Mouse (Mus musculus) left cerebral cortex, postnatal 14 days (tissue): Measurements from ENCODE around the gene Gm10382. TPM values are rescaled to one million over a fixed set of nuclear protein-coding genes. Genes with fewer than 3 reads are reported as not detected.
"Not testable (repeated sequence)": the region's sequence is repeated elsewhere in the genome, so short reads cannot be mapped to it uniquely, and the experiment has no call there.

Experiments used
- DNase-seq, 2 experiments: peaks; one replicate each; pipeline ENCODE4 v3.0.0; 2021 to 2022; ENCODE audit warnings: low spot score in 2 of 2, mixed read lengths in 1 of 2
- intact Hi-C: fragments of 180-260 bp; cut with DNase I; formaldehyde crosslinking; loops from one replicate; pipeline ENCODE4 v1.15.1; 2025
- total RNA-seq, 2 experiments: library from RNA; stranded (reverse); gene quantifications; 2 replicates each; pipeline ENCODE4 v1.2.3; 2021

Gm10382 gene
- total RNA-seq, 2 experiments from 2014 or later: 0.37 TPM; not detected in 1

GRCm38 (mm10) chr5:125407020-125407830, 18.1 kb downstream of the Gm10382 start:
- intact Hi-C loops: no loop called here
- no peak for DNase-seq

GRCm38 (mm10) chr5:125407910-125408575, 18.9 kb downstream of the Gm10382 start:
- intact Hi-C loops: no loop called here

GRCm38 (mm10) chr5:125408842-125409241, 19.7 kb downstream of the Gm10382 start:
- intact Hi-C loops: no loop called here
- DNase-seq: peak; percentile 83 to 94

More at GRCm38 (mm10) chr5:125407910-125408575, 18.9 kb downstream of the Gm10382 start:
- no peak for DNase-seq

- intact Hi-C loops: no loop called here
- DNase-seq: peak in 1 of 2 experiments; percentile 73
Measured at GRCm38 (mm10) chr5:125409348-125410090, 20.4 kb downstream of the Gm10382 start.

GRCm38 (mm10) chr5:125411972-125412530, 22.9 kb downstream of the Gm10382 start:
- intact Hi-C loops: no loop called here

GRCm38 (mm10) chr5:125412536-125412935, 23.4 kb downstream of the Gm10382 start:
- intact Hi-C loops, DNase-seq: not testable (repeated sequence)

More at GRCm38 (mm10) chr5:125411972-125412530, 22.9 kb downstream of the Gm10382 start:
- peak; percentile 81 to 88 for DNase-seq

- no peak for DNase-seq
- intact Hi-C loops: no loop called here
Measured at GRCm38 (mm10) chr5:125413763-125414162, 24.6 kb downstream of the Gm10382 start.

GRCm38 (mm10) chr5:125416183-125416582, 27.1 kb downstream of the Gm10382 start:
- no peak for DNase-seq
- intact Hi-C loops: no loop called here

GRCm38 (mm10) chr5:125418636-125419035, 29.5 kb downstream of the Gm10382 start:
- intact Hi-C loops: no loop called here
- no peak for DNase-seq

GRCm38 (mm10) chr5:125419124-125419523, 30.0 kb downstream of the Gm10382 start:
- DNase-seq: no peak
- intact Hi-C loops: no loop called here

- intact Hi-C loops: no loop called here
- DNase-seq: no peak
Measured at GRCm38 (mm10) chr5:125425698-125426276, 36.7 kb downstream of the Gm10382 start.

- intact Hi-C loops: no loop called here
- no peak for DNase-seq
Measured at GRCm38 (mm10) chr5:125426343-125426742, 37.2 kb downstream of the Gm10382 start.

GRCm38 (mm10) chr5:125432324-125432723, 43.2 kb downstream of the Gm10382 start:
- DNase-seq, intact Hi-C loops: not testable (repeated sequence)

GRCm38 (mm10) chr5:125433793-125434337, 44.7 kb downstream of the Gm10382 start, which contains the start of gene Dhx37:
Gene Dhx37, minus strand, starts transcription at chr5:125434121.
- intact Hi-C loops: no loop called here
- DNase-seq: peak; percentile 96

GRCm38 (mm10) chr5:125434347-125434746, 45.2 kb downstream of the Gm10382 start:
- intact Hi-C loops: not testable (repeated sequence)

More at GRCm38 (mm10) chr5:125434347-125434746, 45.2 kb downstream of the Gm10382 start:
- not testable (repeated sequence) for DNase-seq
